Mouse (Mus musculus) embryonic facial prominence, embryonic 15.5 days (tissue): ENCODE measurements around the gene Clec1a. TPM values are rescaled to one million over a fixed set of nuclear protein-coding genes. Genes with fewer than 3 reads are reported as not detected.

Source experiments
- polyA plus RNA-seq: library from polyadenylated mRNA; unstranded; fragments of >200 nt; fragmentation: Nextera tagmentation; extraction: Ambion mirVana; gene quantifications from 2 replicates; pipeline ENCODE4 v1.2.1, GENCODE M21; 2015

The Clec1a gene
- polyA plus RNA-seq, 1 experiment from 2014 or later = 2.5 TPM

Other genes starting within 250 kb of the Clec1a start
- 0.25 and 0.41 TPM in 2 replicates for gene Cd69, start 176.6 kb downstream of the Clec1a start, polyA plus RNA-seq
- 0.41 and 0.47 TPM in 2 replicates for gene 4922502D21Rik, start 120.2 kb downstream of the Clec1a start, polyA plus RNA-seq
- gene Clec12a, start 109.3 kb downstream of the Clec1a start, polyA plus RNA-seq = 2.5 and 2.7 TPM in 2 replicates
- gene Clec12b, start 66.1 kb downstream of the Clec1a start, polyA plus RNA-seq = 0.11 TPM in 1 of 2 replicates, not detected in the other
- gene Clec1b, start 54.7 kb downstream of the Clec1a start, polyA plus RNA-seq = 0.33 and 0.57 TPM in 2 replicates
- 0.08 TPM in 1 of 2 replicates, not detected in the other for gene Clec9a, start 43.1 kb downstream of the Clec1a start, polyA plus RNA-seq
- gene Olr1, start 55.2 kb upstream of the Clec1a start, polyA plus RNA-seq = not detected in 2 replicates
- not detected in 2 replicates for gene Tmem52b, start 60.6 kb upstream of the Clec1a start, polyA plus RNA-seq
- 53.2 and 54.4 TPM in 2 replicates for gene Gabarapl1, start 81.2 kb upstream of the Clec1a start, polyA plus RNA-seq
- 0.13 TPM in 1 of 2 replicates, not detected in the other for gene Klre1, start 125.9 kb upstream of the Clec1a start, polyA plus RNA-seq
- gene Klrd1, start 139.8 kb upstream of the Clec1a start, polyA plus RNA-seq = 0.37 TPM in 1 of 2 replicates, not detected in the other
- gene Klrk1, start 171.9 kb upstream of the Clec1a start, polyA plus RNA-seq = 0.16 TPM in 1 of 2 replicates, not detected in the other
- not detected in 2 replicates for gene Klrc3, start 191.3 kb upstream of the Clec1a start, polyA plus RNA-seq
- gene Klrc2, start 208.7 kb upstream of the Clec1a start, polyA plus RNA-seq = not detected in 2 replicates
- 0.24 TPM in 1 of 2 replicates, not detected in the other for gene Klrc1, start 227.0 kb upstream of the Clec1a start, polyA plus RNA-seq